Mouse (Mus musculus) hindbrain, embryonic 13.5 days (tissue): ENCODE measurements around the gene Sp2. TPM values are rescaled to one million over a fixed set of nuclear protein-coding genes. Genes with fewer than 3 reads are reported as not detected.

Source experiments
- ATAC-seq: fragments of 200-750 bp; cut with Nextera tagmentation; 2 replicates; pipeline ENCODE4 v1.8.0; 2017; ENCODE audit warnings: moderate TSS enrichment; ENCODE audit not compliant: low FRiP score
- H3K27ac ChIP-seq: fragments of 300-500 bp; sonication (generic); 2 replicates; pipeline ENCODE4 v1.5.1; 2015; ENCODE audit warnings: inconsistent platforms, mild to moderate bottlenecking, moderate library complexity
- H3K27me3 ChIP-seq: fragments of 300-500 bp; sonication (generic); 2 replicates; pipeline ENCODE4 v1.6.1; 2015; ENCODE audit warnings: mild to moderate bottlenecking, inconsistent platforms
- H3K36me3 ChIP-seq: fragments of 300-500 bp; sonication (generic); 2 replicates; pipeline ENCODE4 v1.6.1; 2015; ENCODE audit warnings: mild to moderate bottlenecking, inconsistent platforms
- H3K4me1 ChIP-seq: fragments of 300-500 bp; sonication (generic); replicated peaks from 2 replicates; pipeline ENCODE4 v1.6.1; 2015; ENCODE audit warnings: inconsistent platforms
- H3K4me2 ChIP-seq: fragments of 300-500 bp; sonication (generic); 2 replicates; pipeline ENCODE4 v1.6.1; 2015; ENCODE audit warnings: inconsistent platforms, mild to moderate bottlenecking, moderate library complexity
- H3K4me3 ChIP-seq: fragments of 300-500 bp; sonication (generic); 2 replicates; pipeline ENCODE4 v1.5.1; 2015; ENCODE audit warnings: mild to moderate bottlenecking, inconsistent platforms
- H3K9ac ChIP-seq: fragments of 300-500 bp; sonication (generic); 2 replicates; pipeline ENCODE4 v1.6.1; 2015; ENCODE audit warnings: mild to moderate bottlenecking, inconsistent platforms
- H3K9me3 ChIP-seq: fragments of 300-500 bp; sonication (generic); 2 replicates; pipeline ENCODE4 v1.6.1; 2016; ENCODE audit warnings: inconsistent platforms
- WGBS: fragments of 180-500 bp; shearing (Covaris S2); methylation state at CpG from one replicate; pipeline ENCODE4 v1.1.7; 2015; 5-methylcytosine and 5-hydroxymethylcytosine counted together
- polyA plus RNA-seq: library from polyadenylated mRNA; unstranded; fragments of >200 nt; fragmentation: Nextera tagmentation; extraction: Ambion mirVana; gene quantifications from 2 replicates; pipeline ENCODE4 v1.2.1, GENCODE M21; 2015

The Sp2 gene
- polyA plus RNA-seq, 1 experiment from 2014 or later: 15.9 TPM

DNA sequence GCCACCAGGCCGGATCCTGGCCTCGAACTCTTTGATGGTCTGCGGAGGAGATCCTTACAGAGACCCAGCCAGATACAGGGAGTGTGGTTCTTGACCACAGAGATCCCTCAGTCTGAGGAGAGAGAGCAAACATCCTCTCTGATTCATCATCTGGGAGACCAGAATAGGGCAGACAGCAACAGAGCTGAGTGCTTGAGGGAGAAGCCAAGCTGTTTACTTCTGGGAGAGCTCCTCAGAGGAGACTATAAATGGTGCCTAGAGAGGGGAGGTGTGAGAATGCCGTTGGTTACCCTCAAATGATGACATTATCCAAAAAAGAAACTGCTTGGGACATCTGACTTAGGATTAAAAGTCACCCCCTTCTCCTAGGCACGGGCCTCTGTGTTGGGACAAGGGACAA is 8.7 kb upstream of the Sp2 start:
- Histone ChIP-seq H3K9me3 (no peaks in the 10 kb centered on the region), H3K4me3 (no peak overlapping the region), H3K27me3 (peaks cover 34% of the 10 kb centered on the region), H3K4me1 (peaks cover 24% of the 10 kb centered on the region), H3K4me2 (no peak overlapping the region), H3K27ac (no peak overlapping the region), H3K36me3 (no peaks in the 10 kb centered on the region), H3K9ac (no peak overlapping the region)
- no peak for ATAC-seq
- WGBS: 84% methylated on average over 5 of the region's 5 CpGs

- peaks cover 15% of the 10 kb centered on the region for H3K4me1 ChIP-seq
- WGBS: 7% methylated on average over 31 of the region's 31 CpGs
- H3K27ac ChIP-seq: peak overlapping the region; percentile 41; the same call in 1 of the 2 replicates
- peak overlapping the region; percentile 64 for H3K4me2 ChIP-seq
- H3K9ac ChIP-seq: peak overlapping the region; percentile 65
- peak; percentile 83 for ATAC-seq
- no peaks in the 10 kb centered on the region for H3K9me3 ChIP-seq
- H3K27me3 ChIP-seq: peaks cover 59% of the 10 kb centered on the region
- H3K4me3 ChIP-seq: peak overlapping the region; percentile 39
- no peaks in the 10 kb centered on the region for H3K36me3 ChIP-seq
Measured at GRCm38 (mm10) chr11:96987873-96988655, 5.3 kb upstream of the Sp2 start.

DNA sequence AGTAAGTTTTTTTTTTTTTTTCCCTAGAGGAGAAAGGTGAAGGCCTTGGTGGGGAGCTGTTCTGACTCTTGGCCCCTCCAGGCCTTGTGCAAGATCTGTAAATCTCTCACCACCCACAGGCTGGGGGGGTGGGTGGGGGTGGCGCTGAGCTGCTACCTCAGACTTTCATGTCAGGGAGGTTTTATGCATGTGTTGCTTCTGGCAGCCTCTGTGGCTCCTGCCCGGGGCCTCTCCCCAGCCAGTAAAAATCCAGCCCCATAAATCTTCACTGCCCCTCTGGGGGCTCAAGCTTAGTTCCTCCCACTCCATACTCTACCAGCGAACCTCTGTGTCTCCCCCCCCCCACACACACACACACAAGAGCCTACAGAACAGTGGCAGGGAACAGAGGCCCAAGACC is 3.7 kb upstream of the Sp2 start:
- Histone ChIP-seq H3K27ac (no peak overlapping the region), H3K36me3 (no peaks in the 10 kb centered on the region), H3K27me3 (peaks cover 61% of the 10 kb centered on the region), H3K4me2 (no peak overlapping the region), H3K9me3 (no peaks in the 10 kb centered on the region), H3K4me3 (no peak overlapping the region), H3K4me1 (peaks cover 18% of the 10 kb centered on the region), H3K9ac (no peak overlapping the region)
- no peak for ATAC-seq
- 47% methylated on average over 3 of the region's 3 CpGs for WGBS

DNA sequence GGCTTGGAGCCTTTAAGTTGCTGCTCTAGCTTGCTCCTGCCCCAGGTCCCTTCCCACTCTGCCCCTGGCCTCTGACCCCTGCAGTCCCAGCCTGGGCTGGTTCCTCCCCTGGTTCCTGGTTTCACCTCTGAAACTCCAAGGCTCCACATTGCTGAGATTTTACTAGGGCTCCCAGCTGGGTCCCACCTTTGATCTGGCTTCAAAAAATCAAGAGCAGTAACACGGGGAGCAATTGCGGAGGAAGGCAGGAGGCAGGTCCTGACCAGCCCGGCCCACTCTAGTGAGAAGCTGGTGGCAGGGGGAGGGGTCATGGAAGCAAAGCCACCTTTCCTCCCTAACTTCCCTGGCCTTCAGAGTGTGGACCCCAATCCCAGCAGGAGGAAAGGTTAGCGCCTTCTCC is 2.1 kb upstream of the Sp2 start:
- Histone ChIP-seq H3K36me3 (no peaks in the 10 kb centered on the region), H3K4me2 (no peak overlapping the region), H3K9ac (no peak overlapping the region), H3K27me3 (peaks cover 62% of the 10 kb centered on the region), H3K27ac (no peak overlapping the region), H3K4me1 (peaks cover 18% of the 10 kb centered on the region), H3K4me3 (no peak overlapping the region), H3K9me3 (no peaks in the 10 kb centered on the region)
- 26% methylated on average over 4 of the region's 4 CpGs for WGBS
- no peak for ATAC-seq

DNA sequence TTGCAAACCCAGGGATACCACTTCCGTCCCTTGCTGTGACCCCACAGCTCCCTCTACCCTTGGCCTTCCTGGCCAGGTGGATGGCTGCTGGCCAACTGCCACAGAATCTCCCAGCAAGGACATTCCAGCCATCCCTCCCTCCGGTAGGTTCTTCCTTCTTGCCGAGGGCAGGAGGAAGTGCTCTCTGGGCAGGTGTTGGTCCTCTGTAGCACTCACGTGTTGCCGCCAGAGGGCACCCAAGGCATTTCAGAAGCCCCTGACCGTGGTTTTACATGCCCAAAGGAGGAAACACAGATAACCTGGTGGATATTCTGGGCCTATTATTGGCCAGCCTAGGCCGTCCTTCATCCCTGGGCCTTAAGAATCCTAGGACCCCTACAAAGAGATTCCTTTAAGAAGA is 404 bp downstream of the Sp2 start:
- H3K27ac ChIP-seq: no peak overlapping the region
- no peak overlapping the region for H3K4me3 ChIP-seq
- no peak for ATAC-seq
- H3K4me2 ChIP-seq: peak overlapping the region; percentile 33; the same call in 1 of the 2 replicates
- peaks cover 44% of the 10 kb centered on the region for H3K27me3 ChIP-seq
- no peak overlapping the region for H3K9ac ChIP-seq
- no peaks in the 10 kb centered on the region for H3K36me3 ChIP-seq
- H3K4me1 ChIP-seq: peaks cover 12% of the 10 kb centered on the region
- 2% methylated on average over 7 of the region's 7 CpGs for WGBS
- no peaks in the 10 kb centered on the region for H3K9me3 ChIP-seq

DNA sequence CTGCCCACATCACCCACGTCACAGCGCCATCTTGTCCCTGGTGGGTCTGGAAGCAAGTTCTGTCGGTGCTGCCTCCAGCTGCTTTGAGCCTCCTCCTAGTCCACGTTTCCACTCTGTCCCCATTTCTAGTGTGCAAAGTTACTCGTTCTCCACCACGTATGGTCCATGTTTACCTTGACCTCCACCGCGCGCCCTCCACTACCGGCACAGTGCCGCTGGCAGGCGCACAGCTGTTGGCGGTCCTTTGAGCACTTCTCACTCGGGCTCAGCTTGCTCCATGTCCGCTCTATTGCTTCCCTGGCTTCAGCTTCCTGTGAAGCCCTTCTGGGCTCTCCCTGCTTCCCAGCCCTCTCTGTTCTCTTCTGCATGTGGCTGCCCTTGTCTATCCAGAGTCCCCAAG is 1.3 kb downstream of the Sp2 start:
- Histone ChIP-seq H3K27me3 (peaks cover 35% of the 10 kb centered on the region), H3K4me3 (no peak overlapping the region), H3K36me3 (no peaks in the 10 kb centered on the region), H3K9me3 (no peaks in the 10 kb centered on the region), H3K27ac (no peak overlapping the region), H3K4me1 (peaks cover 16% of the 10 kb centered on the region), H3K9ac (peak overlapping the region; percentile 29; the same call in 1 of the 2 replicates), H3K4me2 (no peak overlapping the region)
- ATAC-seq: no peak
- 77% methylated on average over 15 of the region's 15 CpGs for WGBS

- Histone ChIP-seq H3K9me3 (no peaks in the 10 kb centered on the region), H3K27ac (no peak overlapping the region), H3K4me3 (no peak overlapping the region), H3K4me1 (peaks cover 31% of the 10 kb centered on the region), H3K9ac (no peak overlapping the region), H3K36me3 (no peaks in the 10 kb centered on the region), H3K4me2 (no peak overlapping the region), H3K27me3 (peaks cover 20% of the 10 kb centered on the region)
- WGBS: 80% methylated on average over 5 of the region's 5 CpGs
- ATAC-seq: no peak
Measured at GRCm38 (mm10) chr11:96980021-96980420, 2.7 kb downstream of the Sp2 start.

DNA sequence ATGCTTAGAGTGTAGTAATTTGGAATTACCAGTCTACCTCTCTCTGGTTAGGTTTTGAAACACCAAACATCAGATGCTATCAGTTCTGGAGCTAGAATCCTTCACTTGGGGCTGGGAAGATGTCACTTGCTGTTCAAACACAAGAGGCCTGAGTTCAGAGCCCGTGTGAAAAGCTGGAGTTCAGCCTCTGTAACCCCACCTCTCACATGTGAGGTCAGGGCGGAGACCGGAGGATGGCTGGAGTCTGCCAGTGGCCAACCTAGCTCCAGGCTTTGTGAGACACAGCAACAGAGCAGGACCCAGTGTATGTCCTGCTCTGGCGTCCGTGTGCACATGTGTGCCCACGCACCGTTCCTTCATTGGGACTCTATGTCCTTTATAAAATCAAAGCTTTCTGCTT is 3.4 kb downstream of the Sp2 start:
- Histone ChIP-seq H3K27me3 (peaks cover 14% of the 10 kb centered on the region), H3K4me3 (no peak overlapping the region), H3K9ac (no peak overlapping the region; the same call in 1 of the 2 replicates), H3K4me1 (peaks cover 36% of the 10 kb centered on the region), H3K27ac (no peak overlapping the region), H3K9me3 (no peaks in the 10 kb centered on the region), H3K36me3 (no peaks in the 10 kb centered on the region), H3K4me2 (no peak overlapping the region)
- ATAC-seq: no peak
- WGBS: 83% methylated on average over 7 of the region's 7 CpGs

DNA sequence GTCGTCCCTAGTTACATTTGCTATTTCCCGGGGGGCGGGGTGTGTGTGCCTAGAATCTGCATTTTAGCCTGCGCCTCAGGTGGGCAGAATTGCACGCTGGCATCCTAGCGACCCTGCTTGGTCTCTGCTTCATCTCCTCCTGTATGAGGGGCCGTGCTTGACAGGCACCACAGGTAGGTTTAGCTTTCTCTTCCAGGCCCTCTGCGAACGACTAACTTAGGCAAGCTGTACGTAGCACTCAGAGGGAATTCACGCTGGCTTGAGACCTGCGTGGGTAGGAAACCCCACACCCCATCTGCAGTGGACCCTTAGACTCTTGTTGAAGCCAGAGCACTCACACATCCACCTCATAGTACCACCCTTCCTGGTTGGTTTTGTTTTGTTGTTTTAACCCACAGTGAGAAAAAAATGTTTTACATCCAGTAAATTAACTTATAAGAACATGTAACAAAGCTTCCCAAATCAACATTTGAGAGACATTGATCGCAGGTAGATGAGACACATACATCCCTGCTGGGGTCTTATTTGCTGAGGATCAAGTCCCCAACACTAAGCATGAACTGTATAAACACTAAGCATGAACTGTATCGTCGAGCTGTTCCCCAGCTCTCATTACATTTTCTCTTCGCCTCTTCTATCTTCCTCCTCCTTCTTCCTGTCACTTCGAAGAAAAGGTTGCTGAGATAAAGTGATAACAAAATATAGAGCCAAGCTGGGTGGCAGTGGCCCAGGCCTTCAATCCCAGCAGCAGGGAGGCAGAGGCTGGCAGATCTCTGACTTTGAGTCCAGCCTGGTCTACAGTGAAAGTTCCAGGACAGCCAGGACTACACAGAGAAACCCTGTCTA is 4.1 kb downstream of the Sp2 start:
- WGBS: 31% methylated on average over 17 of the region's 17 CpGs
- H3K9me3 ChIP-seq: no peaks in the 10 kb centered on the region
- peak overlapping the region; percentile 83 for H3K9ac ChIP-seq
- peak overlapping the region; percentile 91 for H3K27ac ChIP-seq
- no peaks in the 10 kb centered on the region for H3K36me3 ChIP-seq
- no peak for ATAC-seq
- H3K4me1 ChIP-seq: peaks cover 43% of the 10 kb centered on the region
- peak overlapping the region; percentile 82 for H3K4me3 ChIP-seq
- H3K4me2 ChIP-seq: peak overlapping the region; percentile 83
- peaks cover 7% of the 10 kb centered on the region for H3K27me3 ChIP-seq

- Histone ChIP-seq H3K4me2 (peak overlapping the region; percentile 83), H3K9ac (peak overlapping the region; percentile 87), H3K4me3 (peak overlapping the region; percentile 82), H3K36me3 (no peaks in the 10 kb centered on the region), H3K27ac (peak overlapping the region; percentile 98), H3K27me3 (peaks cover 7% of the 10 kb centered on the region; the same call in 1 of the 2 replicates), H3K4me1 (peaks cover 52% of the 10 kb centered on the region), H3K9me3 (no peaks in the 10 kb centered on the region)
- under 1% methylated on average over 45 of the region's 45 CpGs for WGBS
- ATAC-seq: peak; percentile 97
Measured at GRCm38 (mm10) chr11:96977606-96978400, 5.0 kb downstream of the Sp2 start.

GRCm38 (mm10) chr11:96976911-96977591 is 5.7 kb downstream of the Sp2 start:
- 1% methylated on average over 34 of the region's 50 CpGs for WGBS
- no peaks in the 10 kb centered on the region for H3K9me3 ChIP-seq
- H3K36me3 ChIP-seq: no peaks in the 10 kb centered on the region
- H3K27ac ChIP-seq: peak overlapping the region; percentile 98
- peak overlapping the region; percentile 82 for H3K4me3 ChIP-seq
- peak; percentile 78 for ATAC-seq
- peaks cover 7% of the 10 kb centered on the region; the same call in 1 of the 2 replicates for H3K27me3 ChIP-seq
- peak overlapping the region; percentile 81 for H3K4me2 ChIP-seq
- H3K9ac ChIP-seq: peak overlapping the region; percentile 87
- H3K4me1 ChIP-seq: peaks cover 55% of the 10 kb centered on the region
